Mouse (Mus musculus) macrophage (primary cell): ENCODE data around the gene St5. TPM values are rescaled to one million over a fixed set of nuclear protein-coding genes. Genes with fewer than 3 reads are reported as not detected.

Experiments used
- H3K27ac ChIP-seq: fragments of 350-480 bp; formaldehyde crosslinking; 2 replicates; pipeline ENCODE4 v1.9.0; 2021
- H3K36me3 ChIP-seq: fragments of 350-480 bp; formaldehyde crosslinking; 2 replicates; pipeline ENCODE4 v1.9.0; 2021; ENCODE audit errors: inconsistent target
- H3K4me3 ChIP-seq: fragments of 350-480 bp; formaldehyde crosslinking; 2 replicates; pipeline ENCODE4 v1.9.0; 2021; ENCODE audit errors: inconsistent target
- H3K79me2 ChIP-seq: fragments of 350-480 bp; formaldehyde crosslinking; 2 replicates; pipeline ENCODE4 v1.9.0; 2021; ENCODE audit errors: inconsistent target
- WGBS: methylation state at CpG from one replicate; pipeline ENCODE4 v1.1.7; 2026; ENCODE audit warnings: inconsistent platforms; ENCODE audit not compliant: missing documents; 5-methylcytosine and 5-hydroxymethylcytosine counted together
- polyA plus RNA-seq: library from polyadenylated mRNA; stranded (reverse); fragments of 250-400 nt; gene quantifications from 3 replicates; pipeline ENCODE4 v1.2.4, GENCODE M21; 2018; ENCODE audit warnings: inconsistent platforms

Gene St5
- polyA plus RNA-seq, 1 experiment from 2014 or later: 0.98 TPM

GRCm38 (mm10) chr7:109616034-109616979, 87.1 kb downstream of the St5 start:
- Histone ChIP-seq H3K79me2 (no peaks in the 10 kb centered on the region), H3K27ac (no peak overlapping the region), H3K4me3 (no peak overlapping the region), H3K36me3 (no peaks in the 10 kb centered on the region)
- 14% methylated on average over 25 of the region's 25 CpGs for WGBS

- Histone ChIP-seq H3K36me3 (no peaks in the 10 kb centered on the region), H3K27ac (no peak overlapping the region), H3K79me2 (no peaks in the 10 kb centered on the region), H3K4me3 (no peak overlapping the region)
- WGBS: 89% methylated on average over 4 of the region's 4 CpGs
These were observed 87.8 kb downstream of the St5 start for GRCm38 (mm10) chr7:109615601-109616000.

GRCm38 (mm10) chr7:109614939-109615338, 88.5 kb downstream of the St5 start:
- 96% methylated on average over 4 of the region's 4 CpGs for WGBS
- Histone ChIP-seq H3K79me2 (no peaks in the 10 kb centered on the region), H3K27ac (no peak overlapping the region), H3K36me3 (no peaks in the 10 kb centered on the region), H3K4me3 (no peak overlapping the region)

- Histone ChIP-seq H3K79me2 (no peaks in the 10 kb centered on the region), H3K36me3 (no peaks in the 10 kb centered on the region), H3K27ac (no peak overlapping the region), H3K4me3 (no peak overlapping the region)
- WGBS: 84% methylated on average over 5 of the region's 5 CpGs
These were observed 89.8 kb downstream of the St5 start for GRCm38 (mm10) chr7:109613531-109614021.

- Histone ChIP-seq H3K4me3 (no peak overlapping the region), H3K79me2 (no peaks in the 10 kb centered on the region), H3K27ac (no peak overlapping the region), H3K36me3 (no peaks in the 10 kb centered on the region)
- 94% methylated on average over 2 of the region's 3 CpGs for WGBS
These were observed 90.4 kb downstream of the St5 start for GRCm38 (mm10) chr7:109613051-109613450.

GRCm38 (mm10) chr7:109612531-109612930, 90.9 kb downstream of the St5 start:
- Histone ChIP-seq H3K79me2 (no peaks in the 10 kb centered on the region), H3K27ac (no peak overlapping the region), H3K36me3 (no peaks in the 10 kb centered on the region), H3K4me3 (no peak overlapping the region)
- WGBS: 85% methylated on average over 2 of the region's 2 CpGs

- H3K4me3 ChIP-seq: no peak overlapping the region
- WGBS: 68% methylated on average over 2 of the region's 2 CpGs
- H3K79me2 ChIP-seq: no peaks in the 10 kb centered on the region
- H3K36me3 ChIP-seq: no peaks in the 10 kb centered on the region
- H3K27ac ChIP-seq: no peak overlapping the region
These were observed 93.1 kb downstream of the St5 start for GRCm38 (mm10) chr7:109610348-109610747.

- no peaks in the 10 kb centered on the region for H3K36me3 ChIP-seq
- no peak overlapping the region for H3K27ac ChIP-seq
- WGBS: 88% methylated on average over 6 of the region's 6 CpGs
- H3K79me2 ChIP-seq: no peaks in the 10 kb centered on the region
- H3K4me3 ChIP-seq: no peak overlapping the region
These were observed 93.7 kb downstream of the St5 start for GRCm38 (mm10) chr7:109609565-109610345.

GRCm38 (mm10) chr7:109608831-109609230, 94.6 kb downstream of the St5 start:
- no peaks in the 10 kb centered on the region for H3K79me2 ChIP-seq
- H3K4me3 ChIP-seq: no peak overlapping the region
- WGBS: 91% methylated on average over 6 of the region's 6 CpGs
- no peaks in the 10 kb centered on the region for H3K36me3 ChIP-seq
- no peak overlapping the region for H3K27ac ChIP-seq

GRCm38 (mm10) chr7:109606994-109607610, 96.3 kb downstream of the St5 start:
- Histone ChIP-seq H3K36me3 (no peaks in the 10 kb centered on the region), H3K27ac (no peak overlapping the region), H3K79me2 (no peaks in the 10 kb centered on the region), H3K4me3 (no peak overlapping the region)
- WGBS: 96% methylated on average over 7 of the region's 7 CpGs

- 86% methylated on average over 5 of the region's 5 CpGs for WGBS
- H3K79me2 ChIP-seq: no peaks in the 10 kb centered on the region
- no peak overlapping the region for H3K27ac ChIP-seq
- no peak overlapping the region for H3K4me3 ChIP-seq
- H3K36me3 ChIP-seq: no peaks in the 10 kb centered on the region
These were observed 100.8 kb downstream of the St5 start for GRCm38 (mm10) chr7:109602562-109602961.

- Histone ChIP-seq H3K27ac (no peak overlapping the region), H3K36me3 (no peaks in the 10 kb centered on the region), H3K79me2 (no peaks in the 10 kb centered on the region), H3K4me3 (no peak overlapping the region)
These were observed 101.4 kb downstream of the St5 start for GRCm38 (mm10) chr7:109602022-109602421.

GRCm38 (mm10) chr7:109600702-109601101, 102.7 kb downstream of the St5 start:
- H3K36me3 ChIP-seq: no peaks in the 10 kb centered on the region
- H3K79me2 ChIP-seq: no peaks in the 10 kb centered on the region
- H3K4me3 ChIP-seq: no peak overlapping the region
- H3K27ac ChIP-seq: no peak overlapping the region
- WGBS: 98% methylated on average over 3 of the region's 3 CpGs

- 84% methylated on average over 4 of the region's 4 CpGs for WGBS
- no peaks in the 10 kb centered on the region for H3K36me3 ChIP-seq
- no peak overlapping the region for H3K27ac ChIP-seq
- no peaks in the 10 kb centered on the region for H3K79me2 ChIP-seq
- H3K4me3 ChIP-seq: no peak overlapping the region
These were observed 103.4 kb downstream of the St5 start for GRCm38 (mm10) chr7:109599998-109600397.
